Mouse (Mus musculus) WW6 (cell line): ENCODE measurements at regions not wholly inside any gene's neighbourhood (a gene's known extent, or its start where the extent isn't known, plus 50 kb on each side); places are given as distances from the start of the nearest gene placed in this dataset.
"Not testable (repeated sequence)": the region's sequence is repeated elsewhere in the genome, so short reads cannot be mapped to it uniquely, and the experiment has no call there.

Source experiments
- DNase-seq: peaks from one replicate; pipeline ENCODE4 v3.0.0-alpha.2; 2013; ENCODE audit warnings: low read depth, low spot score

- DNase-seq: peak; percentile 73
These were observed 128.9 kb downstream of the Dll1 start for GRCm38 (mm10) chr17:15247546-15248416.

DNA sequence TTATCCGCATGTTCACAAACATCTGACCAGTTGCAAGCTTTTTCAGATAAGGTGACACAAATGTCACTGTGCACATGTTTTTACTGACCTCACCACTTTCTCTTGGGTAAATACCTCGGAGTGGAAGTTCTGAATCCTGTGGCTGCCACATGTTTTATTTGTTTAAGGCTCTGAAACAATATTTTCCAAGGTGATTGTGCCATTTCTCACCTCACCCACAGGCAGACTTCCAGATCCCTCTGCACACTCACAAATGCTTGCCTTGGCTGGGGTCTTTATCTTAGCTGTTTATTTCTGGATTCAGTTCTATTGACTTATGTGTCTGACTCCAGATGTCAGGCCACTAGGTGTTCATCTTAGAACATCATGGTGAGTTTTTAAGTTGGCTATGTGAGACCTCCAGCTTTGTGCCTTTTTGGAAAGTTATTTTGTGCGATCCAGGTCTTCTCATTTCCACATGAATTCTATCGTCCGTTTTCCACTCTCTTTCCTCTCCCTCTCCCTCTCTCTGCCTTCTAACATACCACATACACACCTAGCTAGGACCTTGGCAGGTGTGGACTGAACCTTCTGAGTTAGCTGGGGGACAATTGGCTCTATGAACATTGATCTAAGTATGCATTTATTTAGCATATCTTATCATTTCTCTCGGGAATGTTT is 133.6 kb downstream of the Dll1 start:
- no peak for DNase-seq

DNA sequence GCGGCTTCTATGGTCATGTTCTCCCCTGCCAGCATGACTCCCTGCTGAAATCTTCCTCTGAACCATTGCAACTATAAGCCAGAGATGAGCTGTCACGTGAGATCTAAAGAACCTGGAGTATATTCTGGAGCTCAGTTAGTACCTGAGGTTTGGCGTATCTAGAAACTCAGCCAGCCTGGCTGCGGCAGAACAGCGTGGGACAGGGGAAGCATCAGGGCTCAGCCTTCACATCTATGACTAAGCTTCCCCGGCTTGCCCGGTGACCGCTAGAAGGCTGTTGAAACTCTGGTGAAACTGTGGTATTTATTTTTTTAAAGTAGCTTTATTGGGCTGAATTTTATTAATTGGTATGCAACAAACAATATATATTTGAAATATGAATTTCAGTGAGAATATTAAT is 134.3 kb downstream of the Dll1 start:
- no peak for DNase-seq

- no peak for DNase-seq
These were observed 135.2 kb downstream of the Dll1 start for GRCm38 (mm10) chr17:15241491-15241890.

DNA sequence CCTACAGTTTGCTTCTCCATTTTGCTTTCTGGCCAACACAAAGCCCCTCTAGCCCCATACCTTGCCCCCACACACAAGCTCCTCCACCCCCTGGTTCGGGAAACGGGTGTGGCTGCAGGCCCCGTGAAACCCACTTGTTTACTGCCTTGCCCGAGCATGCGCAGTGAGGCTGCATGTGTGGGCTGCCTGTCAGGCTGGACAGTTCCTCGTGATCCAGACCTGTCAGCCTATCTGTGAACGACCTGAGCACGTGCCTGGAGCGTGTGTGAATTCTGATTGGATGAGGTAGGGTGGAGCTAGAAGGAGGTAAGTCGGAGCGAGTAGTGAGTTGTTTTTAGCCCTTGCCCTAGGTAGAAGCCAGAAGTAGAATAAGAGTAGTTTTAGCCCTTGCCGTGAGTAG is 136.0 kb downstream of the Dll1 start:
- DNase-seq: not testable (repeated sequence)

DNA sequence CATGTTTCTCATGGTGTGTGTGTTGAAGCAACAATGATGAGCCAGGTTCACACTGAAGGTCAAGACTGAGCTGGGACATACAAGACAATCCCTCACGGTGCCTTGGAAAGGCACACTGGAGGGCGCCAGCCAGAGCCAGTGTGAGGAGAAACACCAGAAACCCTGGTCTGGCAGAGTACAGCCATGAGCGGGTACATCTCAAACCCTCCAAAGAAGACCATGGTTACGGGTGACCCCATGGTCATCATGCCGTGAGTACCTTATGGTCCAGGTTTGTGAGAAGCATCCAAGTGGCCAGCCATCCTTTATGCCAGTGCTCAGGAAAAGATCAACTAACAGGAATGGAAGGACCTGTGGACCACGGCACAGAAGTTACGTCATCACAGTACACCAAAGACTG is 136.7 kb downstream of the Dll1 start:
- no peak for DNase-seq

DNA sequence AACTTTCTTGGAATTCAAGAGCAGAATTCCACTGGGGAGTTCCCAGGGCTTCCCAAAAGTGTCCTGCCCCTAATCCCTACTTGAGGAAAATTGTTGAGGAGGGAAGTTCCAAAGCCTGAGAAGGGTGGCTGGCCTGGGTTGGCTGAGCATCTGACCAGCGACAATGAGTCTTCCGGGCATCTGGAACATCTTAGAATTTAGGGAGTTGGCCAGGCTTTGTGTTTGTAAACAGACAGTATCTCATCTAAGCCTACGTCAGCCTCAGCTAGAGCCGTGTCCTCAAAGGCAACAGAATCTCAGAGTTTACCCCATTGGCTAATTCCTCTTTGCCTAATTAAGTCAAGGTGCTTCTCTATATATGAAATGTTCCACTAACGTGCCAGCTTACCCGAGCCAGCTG is 141.6 kb downstream of the Dll1 start:
- DNase-seq: no peak

- DNase-seq: no peak
These were observed 145.5 kb downstream of the Dll1 start for GRCm38 (mm10) chr17:15231175-15231574.

- DNase-seq: no peak
These were observed 147.5 kb downstream of the Dll1 start for GRCm38 (mm10) chr17:15229159-15229558.

DNA sequence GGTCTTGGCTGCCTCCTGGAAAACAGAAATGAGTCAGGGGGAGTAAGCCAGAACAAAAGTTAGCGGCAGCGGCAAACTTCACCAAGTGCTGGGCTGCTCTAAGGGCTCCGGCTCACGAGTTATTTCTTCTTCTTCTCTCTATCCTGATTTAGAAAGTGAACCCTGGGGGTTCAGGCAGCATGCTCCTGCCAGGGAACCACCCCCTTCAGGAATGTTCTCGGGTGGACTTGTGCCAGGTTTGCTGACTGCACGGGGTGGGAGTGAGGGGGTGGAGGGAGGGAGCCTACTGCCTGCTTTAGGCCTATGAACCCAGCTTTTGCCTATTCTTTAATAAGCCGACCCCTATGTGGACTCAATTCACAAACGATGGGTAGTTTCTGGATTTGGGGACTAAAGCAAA is 148.6 kb downstream of the Dll1 start:
- DNase-seq: no peak

DNA sequence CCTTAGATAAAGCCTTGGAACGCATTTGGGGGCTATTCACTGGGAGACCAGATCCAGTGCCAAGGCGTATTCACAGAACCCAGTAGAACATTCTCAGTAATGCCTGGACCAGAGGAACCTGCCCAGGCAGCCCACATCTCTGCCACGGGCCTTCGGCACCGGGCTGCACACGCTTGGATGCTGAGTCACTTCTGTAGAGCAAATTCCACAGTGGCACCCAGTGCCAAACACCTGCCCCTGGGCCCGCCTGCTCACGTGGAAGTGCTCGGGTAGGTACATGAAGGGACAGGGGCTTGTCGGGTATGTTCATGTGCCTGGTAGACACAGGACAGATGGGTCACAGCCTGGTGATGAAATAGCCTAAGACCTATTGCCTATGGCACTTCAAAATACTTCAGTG is 152.8 kb downstream of the Dll1 start:
- DNase-seq: no peak

GRCm38 (mm10) chr17:15222923-15223322 is 153.7 kb downstream of the Dll1 start:
- no peak for DNase-seq

GRCm38 (mm10) chr17:15214157-15214685 is 162.5 kb downstream of the Dll1 start:
- DNase-seq: no peak

- no peak for DNase-seq
These were observed 167.5 kb upstream of the Gm3448 start for GRCm38 (mm10) chr17:15208808-15209173.

- DNase-seq: peak; percentile 77
These were observed 166.9 kb upstream of the Gm3448 start for GRCm38 (mm10) chr17:15208030-15208807.

DNA sequence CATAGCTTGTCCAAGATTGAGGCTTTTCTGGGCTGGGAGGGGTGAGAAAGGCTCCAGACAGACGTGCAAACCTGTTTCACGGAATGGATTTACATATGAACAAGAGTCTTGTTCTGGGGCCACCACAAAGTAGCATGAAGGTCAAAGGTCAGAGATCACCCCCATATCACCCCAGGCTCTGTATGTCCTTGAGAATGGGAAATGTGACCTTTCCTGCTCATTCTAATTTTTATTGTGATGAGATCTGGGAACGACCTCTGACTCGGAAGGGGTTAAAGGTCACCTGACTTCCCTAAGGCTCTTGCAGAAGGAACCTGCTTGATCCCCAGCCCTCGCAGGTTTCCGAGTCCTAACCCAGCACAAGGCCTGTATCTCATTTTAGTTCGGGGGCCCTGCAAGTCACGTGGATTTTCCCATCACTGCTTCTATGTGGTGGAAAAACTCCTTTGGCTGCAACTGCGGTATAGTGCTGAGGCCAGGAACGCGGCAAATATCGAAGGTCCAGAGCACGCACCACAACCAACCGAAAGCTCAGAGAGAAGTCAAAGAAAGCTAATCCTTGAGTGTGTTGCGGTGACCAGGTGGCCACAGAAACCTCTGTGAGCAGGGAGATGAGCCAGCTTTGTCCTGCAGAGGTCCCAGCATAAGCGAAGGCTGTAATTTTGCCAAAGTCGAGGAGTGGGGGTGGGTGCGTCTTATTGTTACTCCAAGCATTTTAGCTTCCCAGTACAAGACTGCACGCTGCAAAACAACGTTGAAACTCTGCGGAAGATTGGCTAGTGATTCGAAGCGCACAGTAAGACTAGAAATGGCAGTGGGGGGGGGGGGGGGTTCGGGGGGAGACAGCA is 166.1 kb upstream of the Gm3448 start:
- DNase-seq: peak; percentile 14

GRCm38 (mm10) chr17:15205799-15206198 is 164.5 kb upstream of the Gm3448 start:
- no peak for DNase-seq

DNA sequence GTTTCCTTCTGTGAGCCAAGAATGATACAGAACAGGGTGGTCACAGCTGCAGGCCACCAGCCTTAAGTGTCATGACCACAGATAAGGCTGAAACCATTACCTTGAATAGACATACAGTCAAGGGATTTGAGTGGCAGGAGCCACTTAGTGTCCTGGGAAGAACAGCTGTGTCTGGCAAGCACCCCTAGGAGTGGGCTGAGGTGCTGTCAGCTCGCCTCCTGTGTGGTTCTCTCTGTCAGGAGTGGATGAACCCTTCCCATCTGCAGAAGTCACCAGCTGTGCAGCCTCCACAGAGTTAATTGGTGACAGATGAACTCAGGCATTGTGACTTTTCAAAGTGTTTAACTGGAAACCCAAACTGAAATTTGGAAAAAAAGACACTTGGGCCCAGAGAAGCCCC is 163.2 kb upstream of the Gm3448 start:
- DNase-seq: no peak

DNA sequence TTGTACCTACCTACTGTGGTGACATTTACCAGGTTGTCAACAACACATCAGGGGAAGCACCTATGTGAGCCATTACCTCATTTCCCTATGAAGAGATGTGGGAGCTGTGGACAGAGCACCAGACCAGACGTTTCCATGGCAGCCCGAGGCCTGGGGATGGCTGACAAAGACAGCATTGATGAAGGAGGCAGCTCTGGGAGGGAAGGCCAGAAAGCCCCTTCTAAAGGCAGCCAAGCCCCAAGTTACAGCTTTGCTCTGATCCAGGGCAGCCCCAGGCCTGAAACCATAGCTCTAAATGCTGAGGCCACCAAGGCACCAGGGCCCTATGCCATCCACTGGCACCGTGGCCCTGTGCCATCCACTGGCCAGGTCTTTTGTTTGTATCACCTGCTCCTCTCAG is 157.9 kb upstream of the Gm3448 start:
- DNase-seq: no peak

DNA sequence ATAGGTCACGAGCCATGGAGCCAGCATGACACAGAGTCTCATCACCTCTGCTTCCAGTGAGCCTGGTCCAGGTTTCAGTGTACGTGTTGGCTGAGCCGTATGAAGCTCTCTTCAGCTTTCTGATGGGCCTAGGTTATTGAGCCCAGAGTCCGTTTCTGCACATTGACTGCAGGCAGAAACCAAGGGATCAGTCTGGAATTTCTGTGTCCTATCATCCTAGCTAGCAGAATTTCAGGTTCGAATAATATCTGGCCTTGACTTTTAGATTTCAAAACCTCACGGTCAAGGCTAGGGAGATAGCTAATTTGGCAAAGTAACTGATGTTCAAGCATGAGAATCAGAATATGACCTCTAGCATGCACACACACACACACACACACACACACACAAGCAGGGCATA is 156.0 kb upstream of the Gm3448 start:
- DNase-seq: no peak

- no peak for DNase-seq
These were observed 154.5 kb upstream of the Gm3448 start for GRCm38 (mm10) chr17:15195819-15196218.
